Mouse (Mus musculus): ENCODE measurements around the gene Snx12.

Gene Snx12

DNA sequence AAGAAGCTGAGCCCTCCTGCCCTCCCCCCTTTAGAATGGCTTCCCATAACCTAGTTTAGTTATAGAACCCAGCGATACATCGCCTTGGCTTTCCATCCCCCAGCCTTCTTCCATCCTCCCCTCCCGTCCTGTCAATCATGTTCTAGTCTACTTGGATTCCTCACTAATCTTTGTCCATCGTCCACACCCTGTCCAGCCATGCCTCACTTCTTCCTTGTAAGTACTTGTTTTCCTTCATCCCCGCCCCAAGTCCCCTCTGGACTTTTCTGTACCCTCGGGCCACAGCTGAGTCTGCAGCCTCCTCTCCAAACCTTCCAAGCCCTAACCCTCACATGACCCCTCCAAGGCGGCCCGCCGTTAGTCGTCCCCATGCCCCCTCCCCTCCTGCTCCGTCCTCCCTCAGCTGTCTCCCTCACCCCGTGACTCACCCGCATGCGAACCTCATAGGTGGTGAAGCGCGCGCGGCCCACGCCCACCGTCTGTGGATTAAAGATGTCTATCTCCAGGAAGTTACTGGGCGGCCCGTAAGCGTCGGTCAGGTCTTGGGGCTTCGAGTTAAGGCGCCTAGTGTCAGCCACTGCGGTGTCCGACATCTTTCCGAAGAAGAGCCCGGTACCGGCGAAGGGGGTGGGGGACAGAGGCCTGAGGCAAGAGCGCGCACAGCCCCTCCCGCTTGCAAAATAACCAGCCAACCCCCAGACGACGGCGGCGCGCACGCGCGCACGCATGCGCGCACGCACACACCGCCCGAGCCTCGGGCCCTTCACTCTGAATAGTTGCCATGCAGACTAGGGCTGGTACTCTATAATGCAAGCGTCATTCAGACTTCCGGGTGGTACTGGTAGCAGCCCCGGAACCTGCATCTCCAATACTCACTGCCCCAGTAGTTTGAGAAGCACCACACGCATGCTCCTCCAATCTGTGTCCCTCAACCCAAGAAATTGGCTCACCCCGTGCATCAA lies at the start of gene Snx12:
TSS of gene Snx12 (minus strand) at position 730 of the 962 bp plus-strand sequence.
- peak; percentile 85 to 86 for DNase-seq (ENCODE audit: low spot score in 2 of 2)

DNA sequence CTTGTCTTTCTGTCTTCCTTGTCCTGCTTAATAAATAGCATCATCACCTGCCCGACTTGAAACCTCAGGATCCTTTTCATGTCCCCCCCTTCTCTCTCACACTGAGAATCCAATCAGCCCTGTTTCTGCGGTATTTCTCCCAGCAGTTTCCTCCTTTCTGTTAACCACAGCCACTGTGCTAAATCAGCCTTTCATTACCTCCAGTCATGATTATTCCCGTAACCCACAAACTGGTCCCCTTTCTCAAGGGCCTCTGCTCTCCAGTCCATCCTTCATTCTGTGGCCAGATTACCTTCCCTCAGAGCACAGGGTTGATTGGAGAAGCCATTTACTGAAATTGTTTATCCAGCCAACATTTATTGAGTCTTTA lies 46.4 kb upstream of the Snx12 start, which contains the start of gene Gm20489:
TSS of gene Gm20489 (minus strand) at position 269 of the 370 bp plus-strand sequence.
- DNase-seq (ENCODE audit: low spot score in 2 of 2) = no peak

DNA sequence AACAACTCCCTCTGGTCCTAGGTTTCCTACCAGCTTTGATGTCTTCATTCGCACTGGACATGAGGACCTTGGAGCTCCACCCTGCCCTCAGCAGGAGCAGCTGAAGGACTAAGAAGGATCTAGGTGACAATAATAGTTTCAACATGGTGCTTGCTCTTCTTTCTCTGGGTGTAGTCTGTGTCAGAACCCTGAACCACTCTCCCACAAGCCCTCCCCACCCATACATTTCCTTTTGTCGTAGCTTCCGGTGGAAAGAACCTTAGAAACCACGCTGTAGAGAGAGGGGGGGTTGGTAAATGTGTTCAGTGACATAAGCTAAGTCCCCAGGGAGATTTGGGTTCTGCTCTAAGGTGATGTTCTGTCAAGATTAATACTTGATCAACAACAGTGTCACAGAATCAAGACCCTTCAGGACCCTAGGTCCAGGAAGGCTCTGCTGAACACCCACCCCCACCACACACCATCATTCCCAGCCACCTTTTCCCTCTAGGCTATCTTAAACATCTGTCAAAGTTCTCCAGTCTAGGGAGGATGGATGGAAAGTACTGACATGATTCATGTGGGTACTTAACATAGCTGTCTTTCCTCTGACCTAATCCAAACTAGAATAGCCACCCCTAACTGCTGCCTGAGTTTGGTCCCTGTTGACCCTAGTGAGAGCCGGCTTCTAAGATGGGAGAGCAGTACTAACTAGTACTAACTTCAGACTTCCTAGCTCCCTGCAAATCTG lies 45.8 kb upstream of the Snx12 start, which contains the start of gene Il2rg:
TSS of gene Il2rg (minus strand) at position 231 of the 730 bp plus-strand sequence.
- no peak for DNase-seq (ENCODE audit: low spot score in 2 of 2)

DNA sequence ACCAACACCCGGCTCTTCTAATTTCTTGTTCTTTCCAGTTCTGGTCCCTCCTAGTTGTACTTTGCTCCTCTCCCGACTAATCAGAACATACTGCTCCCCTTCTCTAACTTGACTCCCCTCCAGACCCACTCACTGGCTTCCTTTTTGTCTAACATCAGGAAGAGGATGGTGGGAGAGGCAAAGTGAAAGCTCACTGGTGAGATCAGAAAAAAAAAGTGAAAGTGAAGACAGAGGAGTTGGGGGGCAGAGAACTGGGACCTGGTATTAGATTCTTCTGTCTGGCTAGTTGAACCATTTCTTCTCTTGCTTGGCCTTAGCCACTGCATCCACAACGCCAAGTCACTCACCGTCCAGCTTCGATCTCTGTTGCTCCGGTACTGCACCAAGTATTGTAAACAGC lies 44.3 kb upstream of the Snx12 start:
- DNase-seq (ENCODE audit: low spot score in 2 of 2) = no peak

DNA sequence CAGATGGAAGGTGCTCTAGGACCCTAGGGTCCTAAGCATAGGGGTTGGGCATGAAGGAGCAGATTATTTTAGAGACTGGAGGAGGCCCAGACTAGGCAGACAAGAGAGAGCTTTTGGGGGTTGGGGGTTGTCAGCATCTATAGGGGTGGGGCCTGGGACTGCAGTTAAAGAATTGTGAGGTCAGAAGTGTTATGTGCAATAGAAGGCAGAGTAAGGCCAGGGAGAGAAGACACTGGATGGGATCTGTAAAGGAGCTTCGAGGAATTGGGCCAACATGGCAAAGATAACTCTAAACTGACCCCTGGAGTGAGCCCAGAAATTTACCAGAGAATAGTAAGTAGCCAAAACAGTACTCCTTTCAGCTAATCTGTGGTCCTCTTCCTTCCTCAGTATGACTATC lies 41.5 kb upstream of the Snx12 start, which contains the start of gene Gm614:
TSS of gene Gm614 (minus strand) at position 101 of the 400 bp plus-strand sequence.
- DNase-seq (ENCODE audit: low spot score in 2 of 2) = no peak

DNA sequence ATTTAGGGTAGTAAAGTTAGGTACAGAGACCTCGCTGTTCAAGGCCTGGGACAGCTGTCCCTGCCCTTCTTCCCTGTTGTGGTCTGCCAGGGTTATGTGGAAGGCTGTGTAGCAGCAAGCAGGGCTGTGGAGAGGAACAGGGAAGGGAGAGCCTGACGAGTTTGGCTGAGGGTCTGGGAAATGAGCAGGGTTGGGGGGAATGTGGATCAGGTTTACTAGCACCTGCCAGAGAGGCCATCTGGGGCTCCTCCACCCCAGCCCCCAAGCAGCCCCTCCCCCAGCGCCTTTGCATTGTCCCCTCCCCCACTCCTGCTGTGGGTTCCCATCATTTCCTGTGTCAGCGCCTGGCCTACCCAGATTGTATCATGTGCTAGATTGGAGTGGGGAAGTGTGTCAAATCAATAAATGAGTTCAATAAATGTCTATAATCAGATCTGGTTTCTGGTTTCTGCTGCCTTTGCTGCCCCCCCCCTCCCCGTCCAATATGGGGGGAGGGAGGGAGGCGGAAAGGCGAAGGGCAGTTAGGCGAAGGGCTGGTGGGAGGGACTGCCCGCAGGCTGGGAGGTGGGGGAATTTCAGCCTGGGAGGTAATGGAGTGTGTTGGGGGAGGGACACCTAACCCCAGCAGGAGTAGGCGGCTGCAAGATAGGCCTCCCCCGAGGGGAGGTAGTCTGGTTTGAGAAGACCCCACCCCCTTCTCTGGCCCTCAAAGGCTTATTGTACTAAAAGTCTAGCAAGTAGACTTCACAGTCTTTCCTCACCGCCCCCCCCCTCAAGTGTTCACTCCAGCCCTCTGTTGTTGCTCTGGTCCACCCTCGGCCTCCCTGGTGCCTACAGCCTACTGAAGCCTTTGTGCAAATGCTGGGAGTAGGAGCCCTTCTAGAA lies 38.3 kb upstream of the Snx12 start:
- no peak for DNase-seq (ENCODE audit: low spot score in 2 of 2)

DNA sequence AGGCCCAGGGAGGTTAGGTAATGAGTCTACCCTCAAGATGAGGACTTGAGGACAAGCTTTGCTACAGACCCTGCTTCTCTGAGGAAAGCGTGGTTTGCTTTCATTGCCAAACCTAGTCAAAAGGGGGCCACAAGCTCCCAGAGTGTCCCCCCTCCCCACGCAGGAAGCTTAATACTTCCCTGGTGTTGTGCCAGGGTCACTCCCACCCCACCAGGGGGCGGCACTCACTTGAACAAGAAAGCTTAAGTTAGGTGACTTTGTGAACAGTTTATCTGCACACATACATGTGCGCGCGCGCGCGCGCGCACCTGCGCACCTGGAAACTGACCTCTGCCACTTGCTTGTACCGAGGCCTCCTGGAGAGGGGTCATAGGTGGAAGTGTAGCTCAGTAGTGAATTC lies 34.2 kb upstream of the Snx12 start:
- DNase-seq (ENCODE audit: low spot score in 2 of 2) = no peak

DNA sequence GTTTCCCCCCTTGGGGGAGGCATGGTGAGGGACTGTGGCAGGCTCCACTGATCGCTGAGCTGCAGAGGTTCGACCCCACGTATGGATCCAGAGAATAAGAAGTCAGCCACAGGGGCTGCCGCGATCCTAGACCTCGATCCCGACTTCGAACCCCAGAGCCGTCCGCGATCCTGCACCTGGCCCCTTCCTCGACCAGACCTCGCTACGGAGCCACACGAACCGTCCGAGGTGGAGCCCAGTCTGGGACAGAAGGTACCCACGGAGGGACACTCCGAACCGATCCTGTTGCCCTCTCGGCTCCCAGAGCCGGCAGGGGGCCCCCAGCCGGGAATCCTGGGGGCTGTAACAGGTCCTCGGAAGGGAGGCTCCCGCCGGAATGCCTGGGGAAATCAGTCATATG lies 32.4 kb upstream of the Snx12 start:
- DNase-seq (ENCODE audit: low spot score in 2 of 2) = no peak

DNA sequence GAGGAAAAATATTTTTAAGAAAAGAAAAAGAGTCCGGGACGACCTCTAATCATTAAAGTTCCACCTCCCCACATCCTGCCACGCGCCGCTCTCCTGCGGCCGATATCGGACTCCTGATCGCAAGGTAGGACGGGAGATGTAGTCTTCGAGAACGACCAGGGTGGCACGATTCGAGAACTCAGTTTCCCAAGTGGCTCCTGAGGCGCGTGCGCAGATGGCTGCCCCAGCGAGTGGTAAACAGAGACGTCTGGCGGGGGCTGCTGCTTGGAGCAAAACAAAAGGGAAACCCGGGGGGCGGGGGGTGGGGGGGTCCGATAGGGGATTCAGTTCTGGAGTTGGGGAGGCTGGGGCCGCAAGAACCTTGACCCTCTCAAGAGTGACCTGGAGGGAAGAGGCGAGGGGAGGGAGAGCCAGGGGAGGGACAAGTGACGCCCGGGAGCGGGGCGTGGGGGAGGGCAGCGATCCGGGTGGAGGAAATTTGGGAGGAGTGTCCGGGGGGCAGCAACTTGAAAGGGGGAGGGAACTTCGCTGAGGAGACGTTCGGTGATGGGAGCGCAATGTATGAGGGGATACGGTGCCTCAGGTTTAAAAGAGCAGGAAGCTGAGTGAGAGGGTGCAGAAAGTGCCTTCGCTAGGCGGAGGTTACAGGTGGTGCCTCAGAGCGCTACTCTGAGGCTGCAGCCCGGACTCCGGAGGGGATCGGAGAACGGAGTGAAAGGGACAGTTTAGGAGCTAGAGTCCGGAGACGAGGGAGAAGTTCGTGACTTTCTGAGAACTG lies 31.8 kb upstream of the Snx12 start, which contains the start of gene Foxo4:
TSS of gene Foxo4 (plus strand) at position 577 of the 778 bp plus-strand sequence.
- DNase-seq (ENCODE audit: low spot score in 2 of 2) = peak; percentile 77 to 79

DNA sequence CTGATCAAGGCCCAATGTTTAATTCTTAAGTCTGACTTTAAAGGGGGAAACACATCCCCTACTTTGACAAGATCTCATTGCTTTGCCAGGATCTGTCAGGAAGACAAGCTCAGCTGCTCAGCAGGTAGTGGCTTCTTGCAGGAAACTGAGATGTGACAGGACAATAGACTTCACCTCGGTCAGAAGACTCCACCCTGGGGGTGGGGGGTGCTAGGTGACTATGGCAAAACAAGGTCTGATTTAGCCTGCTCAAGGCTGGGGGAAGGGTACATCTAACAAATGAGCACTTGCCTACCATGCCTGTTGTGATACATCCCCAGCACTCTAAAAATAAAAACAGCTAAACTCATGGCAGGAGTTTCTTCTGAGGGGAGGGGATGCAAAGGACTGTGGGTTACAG lies 22.6 kb upstream of the Snx12 start:
- no peak for DNase-seq (ENCODE audit: low spot score in 2 of 2)

DNA sequence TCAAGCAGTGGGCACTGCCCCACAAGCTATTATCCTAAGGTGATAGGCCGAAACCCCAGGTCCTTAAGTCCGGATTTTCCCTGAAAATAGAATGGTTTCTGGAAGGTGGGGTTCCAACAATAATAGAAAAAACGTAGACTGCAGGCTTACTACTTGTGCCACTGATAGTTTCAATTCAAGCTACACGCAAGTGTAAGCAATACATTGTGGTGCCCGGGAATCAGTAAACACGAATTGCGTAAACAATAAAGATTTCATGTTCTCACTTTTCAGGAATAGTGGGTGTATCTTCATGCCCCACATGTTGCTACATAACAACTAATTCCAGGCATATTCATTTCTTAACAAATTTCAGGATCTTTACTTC lies 416 bp upstream of the Snx12 start:
- no peak for DNase-seq (ENCODE audit: low spot score in 2 of 2)

DNA sequence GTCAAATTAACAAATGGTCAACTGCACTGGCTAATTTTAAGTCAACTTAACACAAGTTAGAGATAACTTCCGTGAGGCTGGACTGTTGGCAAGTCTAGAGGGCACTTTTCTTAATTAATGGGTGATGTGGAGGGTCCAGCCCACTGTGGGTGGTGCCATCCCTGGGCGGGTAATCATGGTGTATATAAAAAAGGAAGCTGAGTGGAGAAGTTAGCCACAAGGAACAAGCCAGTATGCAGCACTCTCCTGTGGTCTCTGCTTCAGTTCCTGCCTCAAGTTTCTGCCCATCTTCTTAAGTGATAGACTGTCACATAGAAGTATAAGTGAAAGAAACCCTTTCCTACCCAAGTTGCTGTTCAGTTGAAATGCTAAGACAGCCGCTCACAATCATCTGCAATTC lies 33.1 kb downstream of the Snx12 start:
- DNase-seq (ENCODE audit: low spot score in 2 of 2) = no peak

DNA sequence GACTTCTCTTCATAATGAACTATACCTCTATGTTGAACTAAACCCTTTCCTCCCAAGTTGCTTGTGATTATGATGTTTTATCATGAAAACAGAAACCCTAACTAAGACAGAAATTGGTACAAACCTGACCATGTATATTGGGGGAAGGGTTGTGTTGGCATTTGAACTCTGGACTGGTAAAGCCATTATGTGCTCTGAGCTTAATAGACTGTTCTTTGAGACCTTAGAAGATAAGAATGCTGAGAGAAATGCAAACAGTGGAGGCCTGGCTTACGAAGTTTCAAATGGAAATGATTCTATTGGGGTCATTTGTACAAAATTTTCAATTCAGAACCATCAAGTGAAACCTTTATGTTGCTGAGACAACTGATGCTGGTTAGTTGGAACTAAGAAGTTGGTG lies 34.7 kb downstream of the Snx12 start:
- no peak for DNase-seq (ENCODE audit: low spot score in 2 of 2)

DNA sequence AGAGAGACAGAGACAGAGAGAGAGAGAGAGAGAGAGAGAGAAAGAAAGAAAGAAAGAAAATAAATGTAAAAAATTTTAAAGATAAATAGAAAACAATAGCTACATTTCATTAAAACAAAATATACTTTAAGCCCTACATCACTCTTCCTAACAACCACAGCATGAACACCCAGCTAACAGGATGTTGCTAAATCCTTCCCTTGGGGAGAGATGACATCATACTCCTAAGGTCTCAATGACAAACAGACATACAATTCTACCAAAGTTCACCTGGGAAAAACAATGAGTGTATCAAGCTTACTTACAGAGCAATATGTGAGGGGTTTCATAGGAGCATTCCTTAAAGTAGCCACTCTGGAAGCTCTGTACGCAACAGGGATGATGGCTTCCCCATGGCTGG lies 49.0 kb downstream of the Snx12 start:
- no peak for DNase-seq (ENCODE audit: low spot score in 2 of 2)

DNA sequence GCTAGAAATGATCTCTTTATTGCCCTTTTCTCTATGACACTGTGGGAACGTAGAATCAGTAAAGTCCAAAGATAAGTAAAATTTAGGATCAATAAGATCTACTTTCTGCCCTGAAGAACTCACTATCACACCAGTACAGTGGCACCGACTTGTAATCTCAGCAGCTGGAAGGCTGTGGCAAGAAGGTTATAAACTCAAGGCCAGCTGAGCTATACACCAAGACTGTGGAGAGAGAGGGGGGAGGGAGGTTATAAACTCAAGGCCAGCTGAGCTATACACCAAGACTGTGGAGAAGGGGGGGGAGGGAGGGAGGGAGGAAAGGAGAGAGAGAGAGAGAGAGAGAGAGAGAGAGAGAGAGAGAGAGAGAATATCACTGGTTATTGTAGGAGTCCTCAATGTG lies 53.9 kb downstream of the Snx12 start:
- DNase-seq (ENCODE audit: low spot score in 2 of 2) = no peak

DNA sequence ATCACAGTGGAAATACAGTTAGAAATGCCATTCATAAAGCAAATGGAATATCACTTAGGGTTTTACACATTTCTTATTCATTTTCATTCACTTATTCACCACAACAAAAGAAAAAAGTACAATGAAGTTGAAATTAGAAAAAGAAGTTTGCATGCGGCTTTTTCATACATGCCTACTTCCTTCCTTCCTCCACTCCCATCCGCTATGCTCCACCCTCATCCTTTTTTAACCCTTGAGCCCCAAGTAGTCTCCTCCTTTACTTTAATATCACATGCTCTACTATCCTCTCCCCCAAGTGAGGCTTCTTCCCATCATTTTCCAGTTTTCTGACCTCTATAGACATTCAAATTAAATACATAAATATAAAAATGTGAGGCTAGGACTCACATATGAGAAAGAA lies 58.6 kb downstream of the Snx12 start:
- DNase-seq (ENCODE audit: low spot score in 2 of 2) = no peak

DNA sequence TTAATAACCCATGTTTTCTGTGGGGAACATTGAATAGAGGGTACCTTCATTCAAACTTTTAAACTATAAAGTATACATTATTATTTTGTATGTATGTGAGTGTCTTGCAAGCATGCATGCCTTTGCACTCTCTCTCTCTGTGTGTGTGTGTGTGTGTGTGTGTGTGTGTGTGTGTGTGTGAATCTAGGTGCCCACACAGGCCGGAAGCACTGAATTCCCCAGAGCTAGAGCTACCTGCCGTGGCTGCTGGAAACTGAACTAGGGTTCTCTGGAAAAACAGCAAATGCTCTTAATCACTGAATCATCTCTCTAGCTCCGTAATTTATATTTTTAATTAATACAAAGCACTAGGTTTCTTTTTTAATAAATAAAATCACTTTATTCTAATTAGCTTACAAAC lies 59.1 kb downstream of the Snx12 start:
- DNase-seq (ENCODE audit: low spot score in 2 of 2) = no peak

DNA sequence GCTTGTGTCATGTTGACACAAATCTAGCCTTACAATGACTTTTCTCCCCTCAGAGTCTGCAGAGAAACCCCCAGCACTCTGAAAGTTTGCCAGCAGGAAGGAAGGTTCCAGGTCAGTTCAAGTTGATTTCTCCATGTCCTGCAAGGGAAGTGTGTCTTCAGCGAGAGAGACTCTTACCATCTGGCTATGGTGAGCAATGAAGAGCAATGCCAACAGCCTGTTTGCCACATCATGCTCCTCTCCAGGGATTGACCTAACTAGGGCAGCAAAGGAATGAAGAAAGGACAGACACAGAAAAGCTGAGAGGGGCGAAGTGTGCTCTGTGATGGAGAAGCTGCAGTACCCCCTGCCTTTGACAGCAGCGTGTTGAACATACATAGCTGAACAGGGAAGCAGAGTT lies 59.8 kb downstream of the Snx12 start:
- DNase-seq (ENCODE audit: low spot score in 2 of 2) = no peak

DNA sequence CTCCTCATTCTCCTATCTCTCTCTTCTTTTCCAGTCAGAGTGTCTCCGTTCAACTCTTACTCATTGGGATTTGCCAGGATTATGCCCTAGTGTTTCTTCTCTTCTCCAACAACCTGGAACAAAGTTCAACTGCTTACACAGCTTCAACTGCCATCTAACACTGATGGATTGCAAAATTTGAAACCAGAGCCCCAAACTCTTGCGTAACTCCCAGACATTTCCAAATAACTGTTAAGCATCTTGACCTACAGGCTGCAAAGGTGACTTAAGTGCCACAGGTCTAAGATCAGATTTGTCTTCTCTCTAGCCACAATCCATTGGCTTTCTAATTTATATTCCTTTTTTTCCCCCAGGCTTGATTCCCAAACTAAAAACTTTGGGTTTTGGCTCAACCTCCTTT lies 64.9 kb downstream of the Snx12 start:
- DNase-seq (ENCODE audit: low spot score in 2 of 2) = no peak

DNA sequence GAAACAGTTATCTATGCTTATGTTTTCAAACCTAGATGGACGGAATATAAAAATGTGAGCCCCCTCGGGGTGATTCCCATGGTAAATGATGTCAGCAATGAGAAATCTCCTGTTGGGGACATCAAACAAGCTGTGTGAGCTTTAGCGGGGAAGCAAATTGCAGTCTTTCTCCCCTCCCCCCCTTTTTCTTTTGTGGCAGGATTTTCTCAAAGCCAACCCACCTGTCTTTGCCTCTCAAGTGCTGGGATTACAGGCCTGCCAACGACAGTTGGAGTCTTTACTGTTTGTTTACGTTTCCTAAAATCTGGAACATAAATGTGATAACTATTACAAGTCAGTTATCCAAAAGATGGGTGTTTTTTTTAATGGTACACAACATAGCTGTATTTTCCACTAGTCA lies 66.0 kb downstream of the Snx12 start:
- no peak for DNase-seq (ENCODE audit: low spot score in 2 of 2)

DNA sequence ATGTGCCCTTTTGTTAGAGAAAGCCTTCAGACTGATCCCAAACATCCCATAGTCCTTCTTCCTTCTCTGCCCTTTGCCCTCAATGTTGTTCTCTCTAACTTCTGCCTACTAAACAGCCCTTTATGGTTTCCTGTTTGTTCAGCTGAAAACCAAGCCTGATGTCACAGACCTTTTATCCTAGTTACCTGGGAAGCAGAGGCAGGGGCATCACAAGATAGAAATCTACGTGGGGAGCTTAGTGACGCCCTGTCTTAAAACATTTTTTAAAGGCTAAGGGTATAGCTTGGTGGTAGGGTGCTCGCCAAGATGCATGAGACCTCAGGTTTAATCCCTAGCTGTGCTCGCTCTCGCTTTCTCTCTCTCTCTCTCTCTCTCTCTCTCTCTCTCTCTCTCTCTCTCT lies 74.9 kb downstream of the Snx12 start:
- DNase-seq (ENCODE audit: low spot score in 2 of 2) = no peak
